Mouse (Mus musculus): ENCODE results near the gene Tmem181a.
"Not testable (repeated sequence)": the region's sequence is repeated elsewhere in the genome, so short reads cannot be mapped to it uniquely, and the experiment has no call there.

Gene Tmem181a

DNA sequence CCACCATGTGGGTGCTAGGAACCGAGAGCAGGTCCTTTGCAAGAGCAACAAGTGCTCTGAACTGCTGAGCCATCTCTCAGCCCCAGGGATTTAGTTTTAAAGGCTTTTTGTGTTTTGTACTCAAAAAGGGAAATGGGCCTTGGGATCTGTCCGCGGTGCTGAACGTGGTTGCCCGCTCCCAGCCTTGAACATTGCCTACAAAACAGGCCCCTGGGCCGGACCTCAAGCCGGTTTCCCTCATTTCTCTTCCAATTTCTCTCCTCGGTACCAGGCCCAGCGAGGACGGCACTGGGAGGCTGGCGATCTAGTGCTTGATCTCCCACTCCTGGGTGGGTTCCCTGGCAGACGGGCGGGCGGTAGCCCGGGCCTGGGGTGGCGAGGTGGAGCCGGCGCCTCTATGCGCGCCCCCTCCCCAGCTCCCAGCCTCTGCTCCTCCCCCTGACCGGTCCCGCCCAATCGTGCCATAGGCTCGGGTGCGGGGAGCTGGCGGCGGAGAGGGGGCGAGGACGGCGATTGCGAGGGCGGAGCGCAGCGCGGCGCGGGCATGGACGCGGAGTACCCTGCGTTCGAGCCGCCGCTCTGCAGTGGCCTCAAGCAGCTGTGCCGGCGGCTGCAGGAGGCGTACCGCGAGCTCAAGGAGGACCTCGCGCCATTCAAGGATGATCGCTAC, at the start of gene Tmem181a:
Tmem181a (plus strand) TSS at position 461 of the 670 bp plus-strand sequence.
- in situ Hi-C loops (cut with MseI, MboI), result not testable (repeated sequence)

DNA sequence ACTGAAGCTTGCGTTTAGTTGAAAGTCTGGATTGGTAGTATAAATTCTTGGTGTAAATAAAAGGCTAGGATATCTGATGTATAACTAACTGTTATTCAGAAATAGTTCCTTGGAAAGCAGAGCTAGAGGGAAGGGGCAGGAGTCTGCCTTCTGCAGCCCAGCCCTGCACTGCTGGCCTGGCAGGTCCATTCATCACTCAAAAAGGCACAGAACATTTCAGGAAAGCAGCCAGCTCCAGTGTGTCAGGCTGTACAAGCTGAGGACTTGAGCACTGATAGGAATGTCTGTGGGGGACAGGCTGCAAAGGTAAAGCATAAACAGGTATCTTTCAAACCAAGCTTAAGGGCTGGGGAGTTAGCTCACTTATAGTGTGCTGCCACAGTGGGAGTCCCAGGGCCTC, 44.9 kb upstream of the Tmem181a start:
- in situ Hi-C loops (cut with MseI, MboI), result no loop called here

DNA sequence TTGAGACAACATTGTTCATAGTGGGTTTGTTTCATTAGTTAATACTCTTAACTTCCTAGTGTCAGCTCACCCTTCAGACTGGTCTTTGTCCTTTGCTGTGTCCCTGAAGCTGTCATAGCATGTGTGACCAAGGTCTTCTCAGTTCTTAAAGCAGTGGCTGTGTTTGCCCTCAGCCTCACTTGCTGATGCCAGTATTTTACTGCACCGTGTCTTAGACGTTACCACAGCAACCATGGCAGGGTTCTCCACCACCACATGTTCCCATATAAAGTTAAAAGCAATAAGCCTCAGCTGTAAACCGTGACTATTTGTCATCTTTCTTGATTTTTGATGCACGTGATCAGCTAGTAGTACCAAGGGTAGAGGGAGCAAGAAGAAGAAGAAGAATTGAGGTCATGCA, 41.0 kb upstream of the Tmem181a start:
- in situ Hi-C loops (cut with MseI, MboI), result no loop called here

DNA sequence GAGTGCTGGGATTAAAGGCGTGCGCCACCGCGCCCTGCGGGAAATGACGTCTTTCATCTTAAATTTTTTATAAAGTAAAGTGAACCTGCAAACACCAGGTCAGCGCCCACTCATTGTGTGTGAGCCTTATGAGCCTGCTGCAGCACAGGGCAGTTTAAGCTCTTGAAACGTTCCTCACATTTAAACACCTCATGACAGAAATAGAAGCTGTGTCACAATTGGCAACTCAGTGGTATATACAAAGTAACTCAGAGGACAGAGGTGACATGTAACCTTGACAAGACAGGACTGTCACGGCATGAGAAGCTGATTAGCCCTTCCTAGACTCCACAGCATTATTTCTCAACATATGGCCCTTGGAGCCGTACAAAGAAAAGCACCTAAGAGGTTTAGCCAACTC, 40.1 kb upstream of the Tmem181a start:
- in situ Hi-C loops (cut with MseI, MboI), result no loop called here

DNA sequence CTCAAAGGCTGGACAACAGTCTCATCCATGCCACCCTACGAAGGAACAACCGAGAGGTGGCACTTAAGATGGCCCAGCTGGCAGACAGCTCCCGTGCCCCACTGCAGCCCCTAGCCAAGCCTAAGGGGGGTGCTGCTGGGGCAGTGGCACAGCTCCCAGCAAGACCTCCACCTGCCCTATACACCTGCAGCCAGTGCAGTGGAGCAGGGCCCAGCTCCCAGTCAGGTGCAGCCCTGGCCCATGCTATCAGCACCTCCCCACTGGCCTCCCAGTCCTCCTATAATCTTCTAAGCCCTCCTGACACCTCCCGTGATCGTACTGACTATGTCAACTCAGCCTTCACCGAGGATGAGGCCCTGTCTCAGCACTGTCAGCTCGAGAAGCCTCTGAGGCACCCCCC, 24.0 kb upstream of the Tmem181a start:
- in situ Hi-C loops (cut with MseI, MboI), result not testable (repeated sequence)

DNA sequence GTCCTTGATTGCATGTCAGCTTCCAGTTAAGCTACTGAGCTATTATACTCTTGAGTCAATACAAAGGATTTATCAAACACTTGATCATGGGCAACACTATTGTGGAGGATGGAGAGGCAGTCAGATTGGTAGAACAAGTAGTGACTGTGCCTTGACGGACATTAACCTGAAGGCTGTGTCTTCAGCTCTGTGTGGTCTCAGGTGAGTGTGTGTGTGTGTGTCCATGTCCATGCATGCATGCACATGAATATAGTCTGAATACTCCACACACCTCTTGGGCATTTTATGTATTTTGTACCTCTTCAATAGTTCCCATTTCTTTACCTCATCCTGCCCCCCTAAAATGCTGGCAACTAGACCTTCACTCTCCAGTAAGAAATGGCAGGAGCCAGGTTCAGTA, 5.4 kb upstream of the Tmem181a start:
- in situ Hi-C loops (cut with MseI, MboI), result not testable (repeated sequence)

DNA sequence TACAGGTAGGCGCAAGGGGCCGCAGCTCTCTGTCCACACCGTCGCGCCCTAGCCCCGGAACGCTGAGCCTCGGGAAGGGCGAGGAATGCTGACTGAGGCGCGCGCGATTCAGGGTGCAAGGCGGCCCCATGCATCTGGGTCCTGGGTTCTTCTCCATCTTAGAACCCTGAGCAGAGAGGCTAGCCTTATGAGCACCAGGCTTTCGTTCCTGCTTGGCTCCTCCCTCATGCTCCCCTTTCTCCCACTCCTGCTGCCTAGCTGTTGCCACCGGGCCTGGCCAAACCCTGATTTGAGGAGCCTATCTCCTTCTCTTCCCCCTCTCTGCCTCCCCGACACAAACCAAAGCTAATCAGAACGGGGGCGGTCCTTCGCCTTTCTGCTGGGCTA, 403 bp downstream of the Tmem181a start:
- in situ Hi-C loops (cut with MseI, MboI), result not testable (repeated sequence)

DNA sequence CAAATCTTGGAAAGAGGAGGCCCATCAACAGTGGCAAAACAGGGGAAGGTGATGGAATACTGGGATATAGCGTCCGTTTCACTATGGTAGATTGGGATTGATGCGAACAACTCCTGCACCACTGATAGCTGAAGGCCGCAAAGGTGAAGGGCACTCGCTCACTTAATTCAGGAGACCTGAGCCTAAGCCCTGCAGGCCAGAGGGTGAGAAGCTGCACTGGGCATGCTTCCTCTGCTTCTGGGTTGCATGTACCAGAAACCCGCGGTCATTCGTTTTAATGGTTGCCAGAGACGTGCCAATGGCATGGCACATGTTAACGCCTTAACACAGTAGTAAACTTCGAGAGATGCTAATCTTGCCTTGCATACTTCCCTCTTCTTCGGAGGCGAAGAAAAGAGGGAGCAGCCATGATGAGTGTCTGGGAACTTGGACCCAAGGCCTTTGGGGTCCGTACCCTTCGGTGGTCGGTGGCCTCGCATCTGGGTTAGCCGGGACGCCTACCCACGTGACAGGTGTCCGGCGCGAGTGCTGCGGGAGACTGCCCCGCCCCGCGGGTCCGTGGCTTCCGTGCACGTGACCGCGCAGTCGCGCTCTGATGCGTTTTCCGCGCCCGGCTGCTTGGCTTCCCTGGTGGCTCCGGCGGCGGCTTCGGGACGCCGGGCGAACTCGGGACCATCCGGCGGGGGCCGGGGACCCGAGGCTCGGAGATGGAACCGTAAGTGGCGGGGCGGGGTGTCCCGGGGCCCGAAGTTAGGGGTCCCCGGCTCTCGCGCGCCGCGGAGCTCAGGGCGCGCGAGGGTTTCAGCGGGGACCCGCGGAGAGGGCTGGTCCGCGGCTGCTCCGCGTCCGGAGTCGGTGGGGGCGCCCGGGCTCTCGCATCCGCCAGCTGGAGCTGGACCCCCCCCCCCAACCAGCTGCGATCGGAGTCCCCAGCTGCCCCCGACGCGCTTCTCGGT, 13.5 kb downstream of the Tmem181a start:
- in situ Hi-C loops (cut with MseI, MboI), result not testable (repeated sequence)

DNA sequence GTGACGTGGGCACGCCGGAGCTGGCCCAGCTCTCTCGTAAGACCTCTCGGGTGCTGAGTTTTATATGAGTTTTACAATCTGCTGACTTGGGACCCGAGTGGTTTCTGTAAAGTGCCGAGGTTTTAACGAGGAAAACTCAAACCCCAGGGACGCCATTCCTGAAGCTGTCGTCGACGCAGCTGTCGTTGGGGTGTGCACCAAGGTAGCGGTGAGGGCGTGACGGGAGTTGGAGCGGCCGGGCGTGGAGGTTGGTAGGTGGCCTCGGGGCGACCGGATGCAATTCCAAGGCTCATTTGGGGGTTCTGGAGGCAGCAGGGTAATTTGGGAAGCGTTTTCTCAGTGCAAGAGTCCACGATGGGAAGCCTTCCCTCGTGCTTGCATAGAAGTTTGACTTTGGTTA, 14.2 kb downstream of the Tmem181a start:
- in situ Hi-C loops (cut with MseI, MboI), result not testable (repeated sequence)

DNA sequence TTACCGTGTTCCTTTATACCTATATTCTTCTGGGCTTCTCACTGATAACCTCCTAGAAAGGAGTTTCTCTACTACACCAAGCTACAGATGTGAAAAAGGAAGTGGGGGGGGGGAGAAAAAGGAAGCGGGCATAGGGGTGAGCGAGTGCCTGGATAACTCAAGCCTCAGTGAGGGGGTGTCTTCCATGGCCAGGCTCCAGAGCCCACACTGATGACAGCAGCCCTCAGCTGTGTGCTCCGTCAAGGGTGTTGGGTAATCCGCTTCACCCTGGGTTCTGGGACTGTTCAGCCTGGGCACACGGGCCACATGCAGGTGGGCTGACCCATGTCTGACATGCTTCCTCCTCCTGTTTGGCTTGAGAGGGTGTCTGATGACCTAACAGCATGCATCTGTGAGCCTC, 15.3 kb downstream of the Tmem181a start:
- in situ Hi-C loops (cut with MseI, MboI), result not testable (repeated sequence)

DNA sequence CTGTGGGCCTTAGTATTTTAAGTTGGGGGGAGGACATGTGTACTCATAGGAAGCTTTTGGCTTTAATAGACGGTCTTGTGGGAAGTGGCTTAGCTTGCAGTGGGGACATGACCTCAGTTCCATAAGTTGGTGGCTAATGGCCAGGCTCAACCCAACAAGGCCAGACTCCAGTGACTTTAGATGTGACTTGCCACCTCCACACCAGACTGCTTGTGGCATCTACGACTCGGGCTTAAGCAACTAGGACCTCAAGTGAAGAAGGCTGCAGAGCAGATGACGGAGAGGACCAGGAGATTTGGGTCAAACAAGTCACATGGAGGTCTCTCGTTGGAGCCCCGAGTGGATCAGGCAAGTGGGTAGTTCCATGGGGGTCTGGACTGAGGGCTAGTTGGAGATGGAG, 18.0 kb downstream of the Tmem181a start:
- in situ Hi-C loops (cut with MseI, MboI), result not testable (repeated sequence)

DNA sequence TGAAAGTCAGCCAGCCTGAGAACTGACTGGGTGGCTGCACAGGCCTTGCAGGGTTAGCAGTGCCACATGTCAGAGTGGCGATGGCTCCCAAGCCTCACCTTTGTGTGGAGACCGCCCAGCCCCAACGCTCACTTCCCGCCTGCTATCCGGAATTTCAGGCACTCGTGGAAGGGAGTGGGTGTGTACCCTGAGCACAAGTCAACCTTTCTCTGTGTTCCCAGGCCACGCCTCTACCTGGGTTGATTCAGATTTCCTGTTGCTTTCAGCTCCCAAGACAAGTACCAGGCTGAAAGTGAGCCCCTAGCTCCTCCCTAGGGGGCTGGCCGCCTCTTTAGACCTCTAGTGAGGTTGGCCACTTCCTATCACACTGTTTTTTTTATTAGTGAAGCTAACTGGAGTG, 22.5 kb downstream of the Tmem181a start:
- in situ Hi-C loops (cut with MseI, MboI), result not testable (repeated sequence)

DNA sequence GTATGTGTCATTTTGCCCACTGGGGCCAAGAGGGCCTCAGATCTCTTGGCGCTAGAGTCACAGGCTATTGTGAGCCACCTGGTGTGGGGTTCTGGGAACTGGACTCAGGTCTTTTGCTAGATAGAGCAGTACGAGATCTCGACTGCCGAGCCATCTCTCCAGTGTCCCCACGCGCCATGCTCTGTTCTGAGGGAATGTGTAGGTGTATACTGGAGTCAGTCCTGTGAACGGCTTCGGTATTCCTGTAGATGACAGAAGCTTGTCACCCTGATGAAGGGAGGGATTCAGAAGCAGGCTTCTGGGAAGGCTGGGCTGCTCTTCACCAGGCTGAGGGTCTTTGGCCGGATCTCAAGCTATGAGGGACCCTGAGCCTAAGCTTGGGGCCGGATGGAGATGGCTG, 23.1 kb downstream of the Tmem181a start:
- in situ Hi-C loops (cut with MseI, MboI), result not testable (repeated sequence)

DNA sequence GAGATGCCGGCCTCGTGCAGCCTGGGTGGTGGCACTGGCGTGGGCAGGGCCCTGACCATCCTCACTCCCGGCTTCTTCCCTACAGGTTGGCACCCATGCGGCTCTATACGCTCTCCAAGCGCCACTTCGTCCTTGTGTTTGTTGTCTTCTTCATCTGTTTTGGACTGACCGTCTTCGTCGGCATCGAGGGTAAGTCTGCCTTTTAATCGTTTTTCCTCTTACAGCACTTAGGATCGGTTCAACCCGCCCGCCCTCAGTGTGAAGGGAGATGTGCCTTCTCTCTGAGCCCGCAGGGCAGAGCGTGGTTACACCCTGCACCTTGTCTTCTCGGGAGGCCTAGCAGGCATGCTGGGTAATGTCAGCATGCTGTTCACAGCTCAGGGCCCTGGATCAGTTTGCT, 23.9 kb downstream of the Tmem181a start:
- in situ Hi-C loops (cut with MseI, MboI), result not testable (repeated sequence)

DNA sequence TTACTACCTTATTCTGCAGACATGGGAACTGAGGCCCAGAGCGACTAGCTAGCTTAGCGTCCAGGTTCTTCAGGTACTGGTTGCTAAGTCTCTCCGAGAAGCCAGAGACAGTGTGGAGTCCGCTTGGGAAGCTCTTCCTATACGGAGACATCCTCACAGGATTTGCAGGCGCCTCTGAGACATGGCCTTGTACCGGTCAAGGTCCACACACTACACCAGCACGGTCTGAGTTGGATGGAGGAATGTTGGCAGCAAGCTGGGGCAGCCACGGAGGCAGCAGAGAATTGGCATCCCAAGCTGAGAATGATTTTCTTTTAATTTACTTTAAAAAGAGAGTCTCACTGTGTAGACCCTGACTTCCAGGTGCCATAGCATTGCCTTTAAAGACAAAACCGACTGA, 26.5 kb downstream of the Tmem181a start:
- in situ Hi-C loops (cut with MseI, MboI), result not testable (repeated sequence)

DNA sequence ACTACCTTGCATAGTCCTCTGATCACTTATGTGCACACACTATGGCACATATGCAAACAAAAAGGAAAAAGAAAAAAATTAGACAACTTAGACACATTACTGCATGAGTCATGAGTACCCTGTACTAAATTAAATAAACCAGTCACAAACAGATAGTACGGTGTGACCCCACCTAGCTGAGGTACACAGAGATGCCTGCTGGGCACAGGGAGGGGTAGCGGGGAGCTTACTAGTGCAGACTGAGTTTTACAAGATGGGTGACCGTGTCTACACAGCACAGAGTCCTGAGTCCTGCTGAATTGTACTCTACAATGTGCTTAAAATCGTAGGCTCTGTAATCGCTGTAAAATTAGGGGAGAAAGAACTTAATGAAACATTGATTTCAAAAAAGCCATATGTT, 29.5 kb downstream of the Tmem181a start:
- in situ Hi-C loops (cut with MseI, MboI), result not testable (repeated sequence)

DNA sequence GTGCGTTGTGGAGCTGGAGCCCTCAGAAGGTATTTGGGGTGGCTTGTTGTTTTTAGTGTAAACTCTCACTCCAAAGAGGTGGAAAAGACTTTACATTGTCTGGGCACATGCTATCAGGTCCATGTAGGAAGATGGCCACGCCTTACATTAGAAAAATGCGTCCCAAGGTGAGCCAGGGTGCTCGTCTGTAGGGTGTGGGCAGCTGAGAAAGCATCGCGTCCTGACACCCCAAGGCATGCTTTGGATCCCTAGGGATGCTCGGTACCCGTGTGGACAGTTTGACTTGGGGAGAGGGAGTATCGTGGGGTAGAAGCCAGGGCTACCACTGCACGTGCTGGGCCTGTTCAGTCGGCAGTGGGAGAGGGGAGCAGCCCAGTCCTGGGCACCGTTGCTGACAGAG, 32.4 kb downstream of the Tmem181a start:
- in situ Hi-C loops (cut with MseI, MboI), result not testable (repeated sequence)

DNA sequence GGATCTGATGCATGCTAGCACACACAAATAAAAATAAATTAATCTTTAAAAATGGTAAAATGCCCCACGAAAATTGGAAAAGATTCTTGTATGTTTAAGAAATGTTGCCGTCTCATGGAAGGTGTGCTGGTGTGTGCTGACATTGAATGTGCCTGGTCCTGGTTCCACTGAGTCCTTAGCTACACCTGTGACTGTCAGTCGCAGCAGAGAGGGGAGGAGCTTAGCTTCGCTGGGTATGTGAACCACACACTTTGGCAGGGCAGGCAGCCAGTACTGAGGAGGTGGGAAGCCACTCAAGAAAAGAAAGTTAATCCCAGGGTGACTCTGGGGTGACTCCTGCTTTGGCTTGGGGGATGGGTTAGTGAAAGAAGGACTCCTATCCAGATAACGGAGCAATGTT, 37.2 kb downstream of the Tmem181a start:
- in situ Hi-C loops (cut with MseI, MboI), result not testable (repeated sequence)

DNA sequence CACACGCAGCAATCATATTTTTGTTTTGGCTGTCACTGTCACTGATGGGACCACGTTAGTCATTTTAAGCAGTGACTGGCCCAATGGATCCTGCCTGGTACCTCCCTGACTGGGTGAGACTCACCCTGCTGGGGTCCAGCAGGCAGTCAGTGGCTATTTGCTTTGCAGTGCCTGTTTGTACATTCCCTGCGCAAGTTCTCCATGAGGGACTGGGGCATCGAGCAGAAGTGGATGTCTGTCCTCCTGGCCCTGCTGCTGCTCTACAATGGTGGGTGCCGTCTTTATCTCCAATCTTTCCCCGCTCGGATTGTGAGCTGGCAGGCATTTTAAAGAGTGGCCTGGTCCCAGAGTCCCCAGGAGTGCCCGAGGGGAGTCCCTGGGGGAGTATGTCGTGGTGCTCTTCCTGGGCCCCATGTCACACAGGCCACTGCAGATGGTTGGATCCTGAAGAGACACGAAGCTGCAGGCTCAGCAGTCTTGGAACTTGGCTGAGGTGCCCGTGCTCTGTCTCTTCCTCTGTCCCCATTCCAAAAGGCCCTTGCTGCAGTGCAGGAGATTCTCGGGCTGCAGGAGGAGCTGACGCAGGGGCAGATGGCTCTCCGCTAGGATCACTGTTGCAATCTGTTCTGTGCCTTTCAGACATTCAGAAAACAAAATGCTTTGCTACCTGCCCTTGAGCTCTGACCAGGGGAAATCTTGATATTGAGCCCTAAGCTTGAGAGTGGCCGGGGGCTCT, 40.6 kb downstream of the Tmem181a start:
- in situ Hi-C loops (cut with MseI, MboI), result not testable (repeated sequence)

DNA sequence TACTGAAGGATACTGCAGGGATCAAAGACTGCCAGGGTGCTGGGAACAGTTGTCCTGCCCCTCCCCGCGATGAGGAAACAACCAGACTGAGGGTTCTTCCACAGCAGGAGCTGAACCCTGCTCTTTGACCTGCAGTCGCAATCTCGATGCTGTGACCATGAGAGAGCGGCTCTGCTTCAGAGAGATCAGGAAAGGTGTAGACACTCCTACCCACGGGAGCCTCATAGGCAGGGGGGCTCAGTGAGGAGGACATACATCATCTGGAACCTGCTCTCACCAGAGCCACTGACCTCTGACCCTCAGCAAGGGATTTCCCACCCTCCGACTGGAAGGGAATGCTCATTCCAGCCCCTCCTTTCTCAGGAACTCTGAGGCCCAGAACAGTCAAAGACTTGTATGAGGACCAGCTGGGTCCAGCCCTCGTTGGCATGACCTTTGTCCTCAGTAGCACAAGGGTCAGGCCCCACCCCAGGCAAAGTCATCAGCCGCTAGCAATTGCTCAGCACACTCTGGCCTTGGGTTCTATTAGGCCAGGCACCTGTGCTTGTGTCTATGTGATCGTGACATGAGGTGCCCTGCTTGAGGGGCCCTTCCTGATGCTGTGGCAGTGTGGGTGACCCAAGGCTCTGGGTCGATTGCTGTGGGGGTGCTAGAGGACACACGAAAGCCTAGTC, 43.7 kb downstream of the Tmem181a start:
- in situ Hi-C loops (cut with MseI, MboI), result not testable (repeated sequence)

DNA sequence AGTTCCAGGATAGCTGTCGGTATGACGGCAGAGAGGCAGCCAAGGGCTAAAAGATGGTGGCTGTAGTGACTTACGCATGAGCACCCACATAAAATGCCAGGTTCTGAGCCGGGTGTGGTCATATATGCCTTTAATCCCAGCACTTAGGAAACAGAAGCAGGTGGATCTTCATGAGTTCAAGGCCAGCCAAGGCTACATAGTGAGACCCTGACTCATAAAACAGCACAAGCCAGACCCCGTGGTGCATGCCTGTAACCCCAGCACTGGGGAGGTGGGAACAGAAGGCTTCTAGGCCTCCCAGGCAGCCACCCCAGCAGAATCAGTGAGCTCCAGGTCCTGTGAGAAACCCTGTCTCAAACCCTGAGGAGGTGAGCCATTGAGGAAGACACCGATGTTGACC, 48.2 kb downstream of the Tmem181a start:
- in situ Hi-C loops (cut with MseI, MboI), result not testable (repeated sequence)
